Mouse (Mus musculus): ENCODE results near the gene Rgs9. TPM values are rescaled to one million over a fixed set of nuclear protein-coding genes. Genes with fewer than 3 reads are reported as not detected.
"Not testable (repeated sequence)": the region's sequence is repeated elsewhere in the genome, so short reads cannot be mapped to it uniquely, and the experiment has no call there.

Rgs9 gene
- total RNA-seq (2021): 10 to 100 TPM; 10.8 to 11.3 TPM
- long read RNA-seq, experiment 1, transcript Rgs9-201 (19 exons, 2,434 nt): major isoform, 5 of 7 reads
- long read RNA-seq, experiment 1, partial matches to known transcripts: 1 of 7 reads
- long read RNA-seq, experiment 1, other reads (novel, unspliced or antisense): 1 of 7 reads
- long read RNA-seq, experiment 2, partial matches to known transcripts: 1 of 3 reads
- long read RNA-seq, experiment 2, other reads (novel, unspliced or antisense): 1 of 3 reads

DNA sequence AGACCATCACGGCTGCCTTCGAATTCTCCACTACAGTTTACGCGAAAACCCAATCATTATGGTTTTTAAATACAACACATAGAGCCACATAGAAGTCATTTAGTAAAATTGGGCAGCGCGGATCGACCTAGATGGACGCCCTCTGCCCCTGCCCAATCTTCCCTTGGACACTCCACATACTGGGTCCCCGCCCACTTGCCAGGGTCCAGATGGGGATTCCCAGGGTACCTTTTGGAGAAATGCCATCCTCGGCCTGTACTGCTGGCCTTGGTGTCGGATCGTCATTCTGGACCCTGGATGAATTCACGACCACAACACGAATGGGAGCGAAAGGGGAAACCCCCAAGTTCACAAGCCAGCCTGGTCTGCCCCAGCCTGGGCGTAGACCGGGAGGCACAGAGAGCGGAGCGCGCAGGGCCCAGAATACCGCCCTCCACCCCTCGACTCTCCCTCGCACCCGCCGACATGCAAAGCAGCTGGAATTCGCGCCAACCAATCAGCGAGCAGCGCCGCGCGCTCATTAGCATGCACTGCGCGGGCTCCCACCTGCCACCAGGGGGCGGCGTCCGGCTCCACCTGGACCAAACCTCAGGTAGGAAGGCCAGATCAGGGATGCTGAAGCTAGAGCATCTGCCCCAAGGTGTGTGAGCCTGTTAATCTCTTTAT, at the start of gene Rgs9:
Rgs9 (minus strand) TSS at position 420 of the 666 bp plus-strand sequence.
- DNase-seq (ENCODE audit: low spot score in 2 of 2): peak; percentile 83

DNA sequence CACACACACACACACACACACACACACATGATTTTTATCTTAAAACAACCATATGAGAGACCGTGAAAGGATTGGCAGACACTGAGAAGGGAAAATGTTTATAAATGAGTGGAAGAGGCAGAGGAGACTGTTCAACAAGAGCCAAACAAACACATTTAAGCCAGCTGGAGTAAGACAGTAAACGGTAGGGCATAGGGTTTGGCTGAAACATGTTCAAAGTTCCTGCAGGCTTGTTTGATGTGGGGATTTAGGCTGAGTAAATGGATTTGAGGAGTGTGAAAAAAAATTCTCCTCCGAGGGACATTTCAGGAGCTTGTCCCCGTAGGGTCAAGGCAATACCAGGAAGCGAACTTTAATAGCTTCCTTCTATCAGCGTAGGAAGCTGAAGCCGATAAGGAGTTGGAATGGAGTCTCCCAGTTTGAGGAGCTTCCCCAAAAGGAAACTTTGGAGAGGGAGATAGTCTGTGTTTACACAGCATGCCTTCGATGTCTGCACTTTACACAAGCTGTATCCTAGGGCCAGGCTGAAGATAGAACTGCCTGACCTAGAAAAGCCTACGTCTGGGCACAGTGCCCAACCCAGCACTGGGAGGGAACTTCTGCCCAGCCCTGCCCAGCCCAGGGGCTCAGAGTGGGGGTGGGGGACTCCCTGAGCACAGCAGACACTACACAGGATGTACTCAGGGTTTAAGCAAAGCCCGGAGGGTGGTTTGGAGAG, 49.5 kb upstream of the Rgs9 start:
- peak; percentile 65 to 76 for DNase-seq (ENCODE audit: low spot score in 2 of 2)

DNA sequence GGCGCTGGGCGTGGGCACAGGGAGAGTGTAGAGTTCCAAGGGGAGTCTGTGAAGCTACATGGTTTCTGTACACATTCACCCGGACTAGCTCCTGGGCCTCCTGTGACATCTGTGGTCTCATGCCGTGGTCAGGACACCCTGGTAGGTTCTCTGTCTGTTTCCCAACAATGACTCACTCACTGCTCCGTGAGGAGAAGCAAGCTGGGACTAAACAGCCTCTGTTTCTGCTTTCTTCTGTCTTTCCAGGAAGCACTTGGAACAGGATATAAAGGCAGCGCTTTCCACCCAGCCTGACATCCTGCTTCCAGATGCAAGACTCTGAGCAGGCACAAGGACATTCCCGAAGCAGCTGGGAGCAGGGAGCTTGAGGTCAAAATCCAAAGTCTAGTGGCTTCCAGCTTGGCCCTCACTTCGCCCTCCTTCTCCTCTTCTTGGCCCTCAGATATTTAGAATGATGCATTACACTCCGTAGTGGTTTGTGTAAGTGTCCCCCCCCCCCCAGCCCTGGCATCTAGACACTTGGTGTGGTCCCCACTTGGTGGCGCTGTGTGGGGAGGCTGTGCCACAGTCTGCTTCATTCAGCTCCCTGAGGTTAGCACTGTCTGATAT, 46.2 kb upstream of the Rgs9 start:
- no peak for DNase-seq (ENCODE audit: low spot score in 2 of 2)

DNA sequence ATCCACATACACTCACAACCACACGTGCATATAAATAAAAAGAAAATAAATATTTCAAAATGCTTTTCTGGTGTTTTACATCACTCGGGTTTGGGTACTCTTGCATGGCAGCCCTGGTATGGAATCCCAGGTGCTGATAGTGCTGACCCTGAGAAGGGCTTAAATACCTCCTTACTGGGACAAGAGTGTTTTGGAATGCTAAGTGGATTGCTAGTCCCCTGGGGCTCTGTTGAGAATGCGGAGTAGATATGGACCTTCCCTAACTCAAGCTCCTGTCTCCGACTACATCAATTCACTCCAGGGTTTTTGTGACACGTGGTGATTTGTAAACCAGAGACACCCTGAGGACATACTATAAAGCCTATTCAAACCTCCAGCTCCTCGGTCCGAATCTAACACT, 45.6 kb upstream of the Rgs9 start:
- no peak for DNase-seq (ENCODE audit: low spot score in 2 of 2)

DNA sequence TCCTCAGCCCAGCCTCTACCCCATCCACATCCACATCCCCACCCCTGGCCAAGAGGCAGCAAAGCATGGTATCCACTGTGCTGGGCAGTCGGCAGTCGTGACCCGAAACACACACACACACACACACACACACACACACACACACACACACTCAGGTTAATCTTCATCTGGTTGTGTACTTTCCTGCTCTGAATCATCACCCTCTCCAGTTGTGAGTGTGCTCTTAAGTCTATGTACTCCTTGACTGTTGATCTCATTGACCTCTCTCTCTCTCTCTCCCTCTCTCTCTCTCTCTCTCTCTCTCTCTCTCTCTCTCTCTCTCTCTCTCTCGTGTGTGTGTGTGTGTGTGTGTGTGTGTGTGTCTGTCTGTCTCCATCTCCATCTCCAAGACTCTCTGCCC, 44.7 kb upstream of the Rgs9 start:
- not testable (repeated sequence) for DNase-seq (ENCODE audit: low spot score in 2 of 2)

DNA sequence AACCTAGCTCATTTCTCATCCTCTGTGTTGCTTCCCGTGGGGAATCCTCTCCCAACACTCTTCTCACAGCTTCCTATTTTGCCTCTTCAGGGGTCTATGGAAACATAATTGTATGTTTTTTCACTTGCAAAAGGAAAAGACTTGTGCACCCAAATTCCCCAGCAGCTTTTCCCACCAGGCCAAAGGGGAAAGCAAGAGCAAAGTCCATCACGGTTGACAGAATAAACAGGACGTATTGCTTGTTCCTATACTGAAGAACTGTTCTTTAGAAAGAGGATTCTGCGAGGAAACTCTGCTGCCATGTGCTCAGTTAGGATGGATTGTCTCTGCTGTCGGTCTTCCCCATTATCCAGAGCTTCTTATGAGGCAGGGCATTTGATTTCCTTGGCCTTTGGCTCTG, 42.6 kb upstream of the Rgs9 start:
- no peak for DNase-seq (ENCODE audit: low spot score in 2 of 2)

DNA sequence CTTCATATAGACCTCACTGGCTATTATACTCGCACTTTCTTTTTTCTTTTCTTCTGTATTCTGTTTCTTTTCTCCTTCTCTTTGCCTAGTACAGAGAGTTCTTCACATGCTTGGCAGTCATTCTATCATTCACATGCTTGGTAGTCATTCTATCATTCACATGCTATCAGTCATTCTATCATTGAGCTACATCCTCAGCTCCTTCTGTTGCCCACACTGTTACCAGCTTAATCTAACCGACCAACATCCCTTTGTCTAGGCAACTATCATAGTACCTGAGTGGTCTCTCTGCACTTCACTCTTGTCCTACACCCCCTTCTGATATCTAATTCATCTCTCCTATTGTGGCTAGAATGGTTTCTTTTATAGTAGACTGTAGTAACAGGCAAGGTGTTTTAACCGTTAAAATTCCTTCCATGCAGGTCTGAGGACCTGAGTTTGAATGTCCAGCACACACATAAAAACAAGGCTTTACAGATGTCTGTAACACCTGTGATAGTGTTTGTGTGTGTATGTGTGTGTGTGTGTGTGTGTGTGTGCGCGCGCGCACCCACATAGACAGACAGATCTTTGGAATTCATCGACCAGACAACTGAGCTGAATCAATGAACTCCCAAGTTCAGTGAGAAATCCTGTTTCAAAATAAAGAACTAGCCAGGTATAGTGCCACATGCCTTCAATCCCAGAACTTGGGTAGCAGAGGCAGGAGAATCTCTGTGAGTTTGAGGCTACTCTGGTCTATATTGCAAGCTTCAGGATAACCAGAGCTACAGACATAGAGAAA, 41.4 kb upstream of the Rgs9 start:
- DNase-seq (ENCODE audit: low spot score in 2 of 2): no peak

DNA sequence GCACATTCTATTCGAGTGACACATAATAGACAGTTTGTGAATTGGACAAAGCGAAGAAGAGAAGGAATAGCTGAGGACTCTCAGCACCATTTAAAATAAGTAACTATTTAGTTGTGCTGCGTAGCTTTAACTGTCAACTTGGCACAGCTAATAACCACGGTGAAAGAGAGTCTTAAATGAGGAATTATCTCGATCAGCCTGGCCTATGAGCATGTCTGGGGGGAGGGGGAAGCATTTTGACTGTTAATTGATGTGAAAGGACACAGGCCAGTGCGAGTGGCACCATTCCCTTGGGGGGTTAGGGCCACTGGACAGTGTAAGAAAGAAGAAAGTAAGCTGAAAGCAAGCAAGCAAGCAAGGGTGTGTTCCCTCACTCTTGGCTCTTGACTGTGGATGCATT, 38.0 kb upstream of the Rgs9 start:
- no peak for DNase-seq (ENCODE audit: low spot score in 2 of 2)

DNA sequence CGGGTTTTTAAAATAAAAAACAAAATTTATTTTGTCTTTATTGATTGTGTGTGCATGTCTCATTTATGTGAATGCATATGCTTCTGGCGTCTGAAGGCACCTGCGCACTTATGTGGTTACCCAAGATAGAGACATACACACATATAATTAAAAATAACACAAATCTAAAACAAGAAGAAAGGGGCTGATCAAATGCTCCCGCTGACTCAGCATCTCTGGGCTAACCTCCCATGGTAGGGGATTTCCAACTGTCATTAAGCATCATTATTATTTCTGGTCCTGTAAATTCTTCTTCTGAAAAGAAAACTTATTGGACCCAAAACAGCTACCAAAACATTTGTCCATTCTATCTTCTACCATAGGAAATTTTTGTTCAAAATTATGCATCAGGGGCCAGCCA, 36.8 kb upstream of the Rgs9 start:
- DNase-seq (ENCODE audit: low spot score in 2 of 2): no peak

DNA sequence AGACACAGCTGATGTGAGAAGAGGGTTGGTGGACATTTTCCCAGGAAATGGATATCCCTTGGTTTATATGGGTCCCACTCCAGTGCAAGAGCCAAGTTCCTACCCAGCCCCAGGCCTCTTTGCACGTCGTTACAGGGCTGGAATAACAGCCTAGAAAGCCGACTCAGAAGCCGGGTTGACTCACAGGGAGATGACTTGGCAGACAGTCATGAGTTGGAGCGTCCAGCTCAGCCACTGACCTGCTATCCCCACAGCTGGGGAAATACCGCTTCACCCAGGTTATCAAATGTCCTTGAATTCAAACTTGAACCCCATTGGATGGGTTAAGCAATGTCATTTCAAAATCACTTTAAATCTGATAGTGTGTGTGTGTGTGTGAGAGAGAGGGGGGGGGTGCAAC, 34.8 kb upstream of the Rgs9 start:
- DNase-seq (ENCODE audit: low spot score in 2 of 2): no peak

DNA sequence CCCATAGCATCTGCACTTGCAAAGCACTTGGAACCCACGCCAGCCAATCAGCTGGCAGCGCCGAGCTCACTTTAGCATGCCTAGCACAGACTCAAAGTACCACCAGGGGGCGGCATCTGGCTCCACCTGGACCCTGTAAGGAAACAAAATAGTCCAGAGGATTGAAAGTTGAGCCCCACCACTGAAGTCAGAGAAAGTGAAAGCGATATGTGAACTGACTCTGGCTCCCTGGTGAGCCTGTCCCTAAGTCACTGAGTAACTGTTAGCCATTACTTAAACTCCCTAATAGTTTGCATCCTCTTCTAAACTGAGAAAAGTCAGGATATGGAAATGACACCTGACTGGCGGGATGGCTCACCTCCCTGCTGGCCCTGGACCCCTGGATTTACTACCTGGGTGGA, 33.5 kb upstream of the Rgs9 start:
- DNase-seq (ENCODE audit: low spot score in 2 of 2): peak; percentile 85 to 89

DNA sequence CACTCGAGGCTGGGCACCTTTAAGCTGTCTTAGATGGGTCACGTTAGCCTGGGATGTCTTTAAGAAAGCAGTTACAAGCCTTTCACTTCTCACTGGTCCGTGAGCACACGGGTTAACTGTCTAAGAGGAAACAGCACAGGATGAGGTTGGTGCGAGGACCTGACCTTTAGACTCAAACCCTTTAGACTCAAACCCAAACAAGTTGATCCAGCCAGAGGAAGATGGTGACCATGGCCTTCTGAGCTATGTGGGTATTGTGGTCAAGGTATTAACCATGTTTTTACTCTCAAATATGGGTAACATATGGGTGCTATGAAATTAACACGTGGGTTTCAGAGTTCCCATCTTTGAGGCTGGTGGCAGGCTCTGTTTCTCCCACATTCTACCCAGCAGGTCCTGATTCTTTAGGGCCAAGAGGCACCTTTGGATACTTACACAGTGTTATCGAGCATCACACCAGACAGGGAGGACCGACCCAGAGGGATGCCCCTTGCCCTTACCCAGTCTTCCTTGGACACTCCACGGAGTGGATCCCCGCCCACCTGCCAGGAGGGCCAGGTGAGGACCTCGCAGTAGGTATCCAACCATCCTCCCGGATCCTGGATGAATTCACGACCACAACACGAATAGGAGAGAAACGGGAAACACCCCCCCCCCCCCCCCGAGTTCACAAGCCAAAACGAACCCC, 32.9 kb upstream of the Rgs9 start:
- DNase-seq (ENCODE audit: low spot score in 2 of 2): no peak

DNA sequence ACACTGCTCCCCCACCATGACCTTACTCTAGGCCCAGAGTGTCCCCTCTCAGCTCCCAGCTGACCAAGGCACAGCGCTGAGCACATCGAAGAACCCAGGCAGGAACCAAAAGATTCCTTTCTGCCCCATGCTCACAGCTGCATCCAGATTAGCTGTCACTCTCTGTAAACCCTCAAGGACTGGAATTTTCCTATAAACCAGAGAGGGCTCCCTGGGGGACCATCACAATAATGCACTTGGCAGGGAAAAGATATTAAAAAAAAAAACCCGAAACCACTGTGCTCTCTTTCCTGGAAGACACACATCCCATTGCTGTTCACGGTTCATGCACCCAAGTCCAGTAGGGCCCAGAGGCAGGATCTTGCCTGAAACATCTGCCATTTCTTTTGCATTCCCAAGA, 31.4 kb upstream of the Rgs9 start:
- no peak for DNase-seq (ENCODE audit: low spot score in 2 of 2)

DNA sequence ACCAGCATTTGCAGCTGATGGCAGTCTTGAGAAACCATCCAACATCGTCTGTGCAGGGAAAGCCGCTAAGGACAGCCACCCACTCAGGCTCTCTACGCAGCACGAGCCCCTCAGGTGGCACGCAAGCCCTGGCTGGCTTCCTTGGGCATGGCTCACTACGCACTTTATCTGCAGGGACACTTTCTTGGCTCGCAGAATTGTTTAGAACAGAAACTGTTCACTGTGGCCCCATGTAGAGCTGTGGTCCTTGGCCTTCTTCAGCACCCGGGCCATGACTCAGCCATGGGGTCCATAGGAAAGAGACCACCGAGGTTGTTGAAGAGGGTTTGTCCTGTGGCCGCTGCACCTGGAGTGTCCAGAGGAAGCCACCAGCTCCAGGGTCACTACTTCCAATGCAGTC, 30.0 kb upstream of the Rgs9 start:
- DNase-seq (ENCODE audit: low spot score in 2 of 2): no peak

DNA sequence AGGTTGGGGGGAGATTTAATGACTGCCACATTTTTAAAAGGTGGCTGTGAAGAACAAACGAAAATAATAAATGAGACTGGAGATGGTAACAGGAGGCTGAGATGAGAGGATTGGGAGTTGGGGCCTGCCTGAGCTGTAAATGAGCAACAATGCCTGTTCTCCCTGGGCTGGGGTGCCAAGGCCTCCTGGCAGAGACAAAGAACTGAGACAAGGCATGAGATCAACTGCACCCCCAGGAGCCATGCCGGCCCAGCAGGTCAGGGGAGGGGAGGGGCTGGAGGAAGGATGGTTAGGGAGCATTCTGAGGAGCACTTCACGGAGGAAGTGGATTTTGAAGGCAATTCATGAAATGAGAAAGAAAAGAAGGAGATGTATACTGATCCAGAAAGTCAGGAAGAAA, 29.5 kb upstream of the Rgs9 start:
- DNase-seq (ENCODE audit: low spot score in 2 of 2): no peak

DNA sequence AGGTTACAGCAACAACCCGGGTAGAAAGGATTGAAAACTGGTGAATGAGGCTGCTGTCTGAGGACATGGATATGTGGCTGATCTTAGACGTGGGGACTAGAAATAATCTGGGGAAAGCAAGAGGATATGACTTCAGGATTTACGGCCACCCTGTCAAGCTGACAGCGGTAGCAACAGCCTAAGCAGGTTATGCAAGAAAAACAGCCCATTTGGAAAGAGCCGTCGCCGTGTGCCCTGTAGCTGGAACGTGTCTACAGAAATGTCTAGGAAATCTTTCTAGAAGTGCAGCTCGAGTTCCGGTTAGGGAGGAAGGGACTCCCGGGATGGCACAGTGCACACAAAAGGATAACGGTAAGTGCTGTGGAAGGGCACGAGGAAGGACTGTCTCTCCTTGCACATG, 28.3 kb upstream of the Rgs9 start:
- no peak for DNase-seq (ENCODE audit: low spot score in 2 of 2)

DNA sequence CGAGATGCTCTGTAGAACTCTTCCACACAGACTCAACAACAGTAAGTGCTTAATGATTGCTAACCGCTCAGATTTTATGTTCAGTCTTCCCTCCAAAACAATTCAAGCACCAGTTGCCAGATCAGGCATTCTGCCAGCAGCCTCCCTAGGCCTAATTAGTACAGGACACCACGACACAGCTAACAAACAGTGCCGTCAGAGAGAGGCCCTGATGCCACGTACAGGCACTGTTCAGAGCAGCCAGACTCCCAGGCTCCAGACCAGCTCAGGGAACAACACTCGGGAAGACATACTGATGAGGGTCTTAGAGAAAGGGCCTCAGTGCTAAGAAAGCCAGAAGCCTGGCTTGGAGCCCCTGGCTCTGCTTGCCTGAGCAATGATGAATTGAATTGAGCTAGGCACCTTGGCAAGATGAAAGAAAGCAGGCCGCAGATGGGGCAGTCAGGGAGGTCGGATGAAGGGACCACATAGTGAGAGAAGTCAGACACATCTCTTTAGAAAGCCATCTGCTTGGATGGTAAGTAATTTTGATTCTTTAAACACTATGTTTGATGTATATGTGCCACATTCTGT, 22.5 kb upstream of the Rgs9 start:
- DNase-seq (ENCODE audit: low spot score in 2 of 2): no peak

DNA sequence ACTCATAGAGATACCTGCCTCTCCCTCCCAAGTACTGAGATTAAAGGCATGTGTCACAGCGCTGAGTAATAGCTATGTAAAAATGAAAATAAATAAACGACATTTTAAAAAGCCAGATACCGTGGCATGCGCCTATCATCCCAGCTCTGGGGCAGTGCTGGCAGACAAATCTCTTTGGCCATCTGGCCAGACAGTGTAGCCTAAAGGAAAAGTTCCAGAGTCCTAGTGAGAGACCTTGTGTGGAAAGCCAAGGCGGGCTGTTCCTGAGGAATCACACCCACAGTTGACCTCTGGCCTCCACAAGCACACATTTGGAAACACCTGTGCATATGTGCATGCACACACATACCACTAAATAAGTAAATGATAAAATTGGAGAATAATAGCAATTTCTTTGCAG, 22.0 kb upstream of the Rgs9 start:
- DNase-seq (ENCODE audit: low spot score in 2 of 2): no peak

DNA sequence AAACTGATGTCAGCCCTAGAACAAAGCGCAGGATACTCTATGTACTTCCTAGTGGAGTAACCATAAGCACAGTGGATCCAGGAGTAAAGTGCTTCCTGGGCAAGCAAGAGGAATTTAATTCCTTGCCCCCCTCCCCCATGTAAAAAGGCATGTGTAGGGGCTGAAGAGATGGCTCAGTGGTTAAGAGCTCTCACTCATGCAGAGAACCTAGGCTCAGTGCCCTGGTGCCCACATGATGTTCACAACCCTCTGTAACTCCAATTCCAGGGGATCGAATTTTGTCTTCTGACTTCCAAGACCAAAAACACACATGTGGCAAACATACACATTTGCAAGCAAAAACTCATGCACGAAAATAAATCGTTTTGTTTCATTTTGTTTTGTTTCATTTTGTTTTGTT, 21.5 kb upstream of the Rgs9 start:
- no peak for DNase-seq (ENCODE audit: low spot score in 2 of 2)

DNA sequence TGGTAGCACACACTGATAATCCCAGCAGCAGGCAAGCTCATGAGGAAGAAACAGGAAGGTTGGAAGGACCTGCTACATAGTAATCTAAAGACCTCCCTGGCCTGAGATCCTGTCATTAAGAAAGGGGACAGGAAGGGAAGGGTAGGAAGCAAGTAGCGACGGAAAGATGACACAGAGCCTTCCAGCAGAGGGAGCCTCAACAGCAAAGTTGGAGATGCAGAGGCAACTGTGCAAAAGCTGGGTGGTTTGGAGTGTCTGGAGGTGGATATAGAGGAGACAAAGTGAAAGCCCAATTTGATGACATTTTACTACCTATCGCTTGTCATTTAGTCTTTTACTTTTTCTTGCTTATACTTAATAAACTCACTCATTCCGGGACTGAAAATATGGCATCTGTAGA, 19.0 kb upstream of the Rgs9 start:
- no peak for DNase-seq (ENCODE audit: low spot score in 2 of 2)
